Mouse (Mus musculus): ENCODE data around the gene Card14. TPM values are rescaled to one million over a fixed set of nuclear protein-coding genes. Genes with fewer than 3 reads are reported as not detected.
A peak's percentile ranks its signal among the peaks of the same experiment; 100 is the strongest.

Card14 gene
- polyA plus RNA-seq, 1 experiment from 2014 or later: 9.9 TPM

- Histone ChIP-seq H3K36me3 (ENCODE audit: control insufficient read depth, insufficient read depth) (peaks cover 33% of the 10 kb centered on the region), H3K27ac (ENCODE audit: low read depth, low read length) (no peak overlapping the region), H3K9ac (ENCODE audit: low read depth, low read length) (no peak overlapping the region), H3K27me3 (replicated peaks; ENCODE audit: control insufficient read depth, insufficient read depth, low read length) (no peaks in the 10 kb centered on the region), H3K9me3 (ENCODE audit: control insufficient read depth) (no peaks in the 10 kb centered on the region), H3K4me3 (ENCODE audit: low read depth, low read length) (no peak overlapping the region), H3K4me1 (replicated peaks; ENCODE audit: control insufficient read depth, insufficient read depth, low read length) (no peaks in the 10 kb centered on the region), H3K4me2 (replicated peaks; ENCODE audit: low read depth) (no peak overlapping the region)
- no peak for TF ChIP-seq CTCF (IDR thresholded peaks at IDR 0.05; ENCODE audit: low read depth)
- 58% methylated on average over 4 of the region's 4 CpGs for WGBS
- no peak for ATAC-seq
Measured at GRCm38 (mm10) chr11:119330592-119330991, 23.0 kb downstream of the Card14 start.

DNA sequence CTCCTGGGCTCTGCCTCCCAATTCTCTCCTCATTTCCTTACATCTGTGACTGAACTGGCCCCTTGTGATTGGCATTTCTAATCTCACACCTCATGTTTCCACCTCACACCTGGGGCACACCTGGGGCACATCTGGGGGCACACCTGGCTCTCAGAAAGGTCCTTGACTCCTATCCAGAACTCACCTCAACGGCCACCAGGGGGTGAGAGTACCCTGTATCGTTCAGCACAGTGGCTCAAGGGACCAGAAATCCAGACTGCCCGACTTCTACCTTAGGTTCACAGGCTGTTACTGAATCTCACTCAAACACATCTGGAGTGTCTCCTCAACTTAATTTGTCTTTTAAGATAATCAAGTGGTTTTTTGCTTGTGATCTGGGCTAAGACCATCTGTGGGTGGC is 24.4 kb downstream of the Card14 start:
- Histone ChIP-seq H3K36me3 (ENCODE audit: control insufficient read depth, insufficient read depth) (peaks cover 21% of the 10 kb centered on the region), H3K9ac (ENCODE audit: low read depth, low read length) (no peak overlapping the region), H3K4me2 (replicated peaks; ENCODE audit: low read depth) (no peak overlapping the region), H3K4me3 (ENCODE audit: low read depth, low read length) (no peak overlapping the region), H3K9me3 (ENCODE audit: control insufficient read depth) (no peaks in the 10 kb centered on the region), H3K27me3 (replicated peaks; ENCODE audit: control insufficient read depth, insufficient read depth, low read length) (no peaks in the 10 kb centered on the region), H3K4me1 (replicated peaks; ENCODE audit: control insufficient read depth, insufficient read depth, low read length) (no peaks in the 10 kb centered on the region), H3K27ac (ENCODE audit: low read depth, low read length) (no peak overlapping the region)
- ATAC-seq: no peak
- 31% methylated on average over 3 of the region's 3 CpGs for WGBS
- peak; percentile 39 for TF ChIP-seq CTCF (IDR thresholded peaks at IDR 0.05; ENCODE audit: low read depth)

- H3K4me1 ChIP-seq (replicated peaks; ENCODE audit: control insufficient read depth, insufficient read depth, low read length): no peaks in the 10 kb centered on the region
- no peaks in the 10 kb centered on the region for H3K9me3 ChIP-seq (ENCODE audit: control insufficient read depth)
- H3K4me2 ChIP-seq (replicated peaks; ENCODE audit: low read depth): no peak overlapping the region
- H3K36me3 ChIP-seq (ENCODE audit: control insufficient read depth, insufficient read depth): peaks cover 16% of the 10 kb centered on the region; the same call in 1 of the 2 replicates
- no peaks in the 10 kb centered on the region for H3K27me3 ChIP-seq (replicated peaks; ENCODE audit: control insufficient read depth, insufficient read depth, low read length)
- H3K9ac ChIP-seq (ENCODE audit: low read depth, low read length): no peak overlapping the region
- no peak overlapping the region for H3K4me3 ChIP-seq (ENCODE audit: low read depth, low read length)
- ATAC-seq: no peak
- no peak for TF ChIP-seq CTCF (IDR thresholded peaks at IDR 0.05; ENCODE audit: low read depth)
- WGBS: 83% methylated on average over 10 of the region's 10 CpGs
- no peak overlapping the region for H3K27ac ChIP-seq (ENCODE audit: low read depth, low read length)
Measured at GRCm38 (mm10) chr11:119338271-119339059, 30.9 kb downstream of the Card14 start.

GRCm38 (mm10) chr11:119339179-119339578 is 31.6 kb downstream of the Card14 start:
- Histone ChIP-seq H3K27ac (ENCODE audit: low read depth, low read length) (no peak overlapping the region), H3K4me3 (ENCODE audit: low read depth, low read length) (no peak overlapping the region), H3K27me3 (replicated peaks; ENCODE audit: control insufficient read depth, insufficient read depth, low read length) (no peaks in the 10 kb centered on the region), H3K36me3 (ENCODE audit: control insufficient read depth, insufficient read depth) (peaks cover 14% of the 10 kb centered on the region; the same call in 1 of the 2 replicates), H3K4me2 (replicated peaks; ENCODE audit: low read depth) (no peak overlapping the region), H3K9me3 (ENCODE audit: control insufficient read depth) (no peaks in the 10 kb centered on the region), H3K9ac (ENCODE audit: low read depth, low read length) (no peak overlapping the region), H3K4me1 (replicated peaks; ENCODE audit: control insufficient read depth, insufficient read depth, low read length) (no peaks in the 10 kb centered on the region)
- ATAC-seq: no peak
- TF ChIP-seq CTCF (IDR thresholded peaks at IDR 0.05; ENCODE audit: low read depth): no peak
- WGBS: 59% methylated on average over 5 of the region's 5 CpGs

DNA sequence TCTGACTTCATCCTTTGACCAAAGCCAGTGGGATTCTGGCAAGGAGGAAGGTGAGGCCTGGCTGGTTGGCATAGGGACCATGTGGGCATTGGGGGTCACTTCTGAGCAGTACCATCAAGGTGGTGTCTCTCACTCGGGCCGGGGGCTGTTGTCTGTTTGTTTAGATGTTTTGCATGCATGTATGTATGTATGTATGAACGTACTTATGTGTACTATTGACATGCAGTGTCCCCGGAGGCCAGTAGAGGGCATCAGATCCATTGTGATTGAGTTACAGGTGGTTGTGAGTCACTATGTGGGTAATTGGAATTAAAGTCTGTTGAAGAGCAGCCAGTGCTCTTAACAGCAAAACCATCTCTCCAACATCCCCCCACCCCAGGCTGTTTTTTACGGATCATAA is 32.1 kb downstream of the Card14 start:
- WGBS: 4% methylated on average over 5 of the region's 5 CpGs
- no peaks in the 10 kb centered on the region for H3K9me3 ChIP-seq (ENCODE audit: control insufficient read depth)
- peaks cover 19% of the 10 kb centered on the region; the same call in 1 of the 2 replicates for H3K36me3 ChIP-seq (ENCODE audit: control insufficient read depth, insufficient read depth)
- H3K4me3 ChIP-seq (ENCODE audit: low read depth, low read length): no peak overlapping the region
- H3K4me2 ChIP-seq (replicated peaks; ENCODE audit: low read depth): no peak overlapping the region
- no peak overlapping the region for H3K9ac ChIP-seq (ENCODE audit: low read depth, low read length)
- no peak overlapping the region for H3K27ac ChIP-seq (ENCODE audit: low read depth, low read length)
- peak; percentile 91 for TF ChIP-seq CTCF (IDR thresholded peaks at IDR 0.05; ENCODE audit: low read depth)
- no peaks in the 10 kb centered on the region for H3K4me1 ChIP-seq (replicated peaks; ENCODE audit: control insufficient read depth, insufficient read depth, low read length)
- H3K27me3 ChIP-seq (replicated peaks; ENCODE audit: control insufficient read depth, insufficient read depth, low read length): no peaks in the 10 kb centered on the region
- ATAC-seq: no peak

GRCm38 (mm10) chr11:119344178-119344577 is 36.6 kb downstream of the Card14 start:
- 82% methylated on average over 8 of the region's 8 CpGs for WGBS
- no peaks in the 10 kb centered on the region for H3K9me3 ChIP-seq (ENCODE audit: control insufficient read depth)
- no peaks in the 10 kb centered on the region for H3K27me3 ChIP-seq (replicated peaks; ENCODE audit: control insufficient read depth, insufficient read depth, low read length)
- no peak overlapping the region for H3K4me3 ChIP-seq (ENCODE audit: low read depth, low read length)
- H3K36me3 ChIP-seq (ENCODE audit: control insufficient read depth, insufficient read depth): peaks cover 23% of the 10 kb centered on the region
- H3K27ac ChIP-seq (ENCODE audit: low read depth, low read length): no peak overlapping the region
- no peak for ATAC-seq
- no peak for TF ChIP-seq CTCF (IDR thresholded peaks at IDR 0.05; ENCODE audit: low read depth)
- H3K4me1 ChIP-seq (replicated peaks; ENCODE audit: control insufficient read depth, insufficient read depth, low read length): no peaks in the 10 kb centered on the region
- H3K4me2 ChIP-seq (replicated peaks; ENCODE audit: low read depth): no peak overlapping the region
- H3K9ac ChIP-seq (ENCODE audit: low read depth, low read length): no peak overlapping the region

All from intestine, postnatal 0 days (tissue).